Mouse (Mus musculus) thymus, adult 18-20 months (tissue): ENCODE results near the gene Mmp9.

ENCODE experiments used
- DNase-seq, 2 experiments: peaks; one replicate each; pipeline ENCODE4 v3.0.0; 2022; ENCODE audit warnings: mixed read lengths in 2 of 2

The Mmp9 gene

DNA sequence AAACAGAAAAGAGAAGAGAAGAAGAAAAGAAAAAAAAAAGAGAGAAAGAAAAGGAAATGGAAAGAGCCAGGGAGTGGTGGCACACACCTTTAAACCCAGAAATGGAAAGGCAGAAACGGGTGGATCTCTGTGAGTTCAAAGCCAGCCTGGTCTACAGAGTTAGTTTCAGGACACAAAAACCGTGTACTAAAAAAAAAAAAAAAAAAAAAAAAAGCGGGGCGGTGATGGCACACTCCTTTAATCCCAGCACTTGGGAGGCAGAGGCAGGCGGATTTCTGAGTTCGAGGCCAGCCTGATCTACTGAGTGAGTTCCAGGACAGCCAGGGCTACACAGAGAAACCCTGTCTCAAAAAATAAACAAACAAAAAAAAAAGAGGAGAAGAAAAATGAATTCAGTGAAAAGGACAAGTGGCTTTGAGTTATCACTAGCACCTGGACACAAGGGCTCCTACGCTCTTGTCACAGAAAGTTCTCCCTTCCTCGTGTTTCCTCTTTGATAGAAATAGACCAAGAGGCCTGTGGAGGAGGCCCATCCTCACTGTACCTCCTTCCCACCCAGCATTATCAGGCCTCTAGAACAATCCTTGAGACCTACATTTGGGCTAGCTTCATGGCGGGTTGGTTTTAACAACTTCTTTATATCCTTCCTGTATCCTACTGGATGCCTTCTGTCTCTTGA, 27.7 kb upstream of the Mmp9 start:
- DNase-seq: no peak

DNA sequence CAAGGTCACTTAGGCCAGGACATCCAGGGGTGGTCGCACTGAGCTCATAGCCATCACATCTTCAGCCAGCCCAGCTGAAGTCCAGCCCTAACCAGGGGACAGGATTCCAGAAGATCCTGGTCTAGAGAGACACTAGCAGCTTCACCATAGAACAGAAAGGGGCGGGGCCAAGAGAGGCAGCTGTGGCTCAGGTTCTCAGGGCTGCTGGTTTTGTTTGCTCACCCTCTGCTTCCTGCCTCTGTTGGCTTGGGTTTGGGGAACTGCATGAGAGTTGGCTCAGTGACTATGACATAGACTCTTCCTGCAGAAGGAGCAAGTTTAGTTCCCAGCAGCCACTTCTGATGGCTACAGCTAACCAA, 27.2 kb upstream of the Mmp9 start:
- DNase-seq: peak; percentile 77 to 89

DNA sequence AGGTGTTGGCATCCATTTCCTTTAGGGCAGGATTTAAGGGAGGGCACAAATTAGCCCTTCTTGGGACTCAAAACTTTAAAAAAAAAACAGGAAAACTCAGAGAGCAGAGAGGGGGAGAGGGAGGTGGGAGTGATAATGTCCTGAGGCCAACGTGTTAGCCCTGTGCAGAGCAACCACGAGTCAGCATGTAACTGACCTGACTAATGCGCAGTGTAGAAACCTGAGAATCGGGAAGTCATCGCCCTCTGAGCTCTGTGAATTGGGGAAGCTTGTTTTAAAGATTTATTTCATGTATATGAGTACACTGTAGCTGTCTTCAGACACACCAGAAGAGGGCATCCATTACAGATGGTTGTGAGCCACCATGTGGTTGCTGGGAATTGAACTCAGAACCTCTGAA, 23.8 kb upstream of the Mmp9 start:
- no peak for DNase-seq

DNA sequence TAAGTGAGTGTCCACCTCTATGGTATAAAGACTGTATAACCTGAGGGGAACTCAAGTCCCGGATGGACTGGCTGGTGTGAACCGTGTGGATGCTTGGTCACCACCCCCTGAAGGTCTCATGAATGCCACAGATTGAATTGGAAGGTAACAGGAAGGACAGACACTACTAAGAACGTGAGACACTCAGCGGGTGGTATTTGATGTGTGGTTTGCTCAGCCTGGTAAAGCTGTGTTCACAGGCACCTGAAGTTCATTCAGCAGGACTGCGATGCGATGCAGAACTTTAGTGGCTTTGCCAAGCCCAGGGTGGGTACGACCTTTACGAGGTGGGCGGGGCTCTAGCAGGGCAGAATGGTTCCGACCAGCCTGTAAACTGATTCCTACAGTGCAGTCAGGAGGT, 23.2 kb upstream of the Mmp9 start:
- no peak for DNase-seq

DNA sequence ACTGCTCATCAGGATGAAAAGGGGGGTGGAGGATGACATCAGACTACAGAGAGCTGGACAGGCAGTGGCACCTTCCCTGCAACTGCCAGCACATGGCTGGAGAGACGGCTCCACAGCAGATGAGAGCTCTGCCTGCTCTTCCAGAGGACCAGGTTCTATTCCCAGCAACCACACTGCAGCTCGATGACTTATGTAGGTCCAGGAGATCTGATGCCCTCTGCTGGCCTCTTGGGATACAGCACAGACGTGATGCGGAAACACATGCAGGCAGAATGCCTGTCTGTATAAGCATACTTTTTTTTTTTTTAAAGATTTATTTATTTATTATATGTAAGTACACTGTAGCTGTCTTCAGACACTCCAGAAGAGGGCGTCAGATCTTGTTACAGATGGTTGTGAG, 22.3 kb upstream of the Mmp9 start:
- DNase-seq: peak; percentile 26 to 45

DNA sequence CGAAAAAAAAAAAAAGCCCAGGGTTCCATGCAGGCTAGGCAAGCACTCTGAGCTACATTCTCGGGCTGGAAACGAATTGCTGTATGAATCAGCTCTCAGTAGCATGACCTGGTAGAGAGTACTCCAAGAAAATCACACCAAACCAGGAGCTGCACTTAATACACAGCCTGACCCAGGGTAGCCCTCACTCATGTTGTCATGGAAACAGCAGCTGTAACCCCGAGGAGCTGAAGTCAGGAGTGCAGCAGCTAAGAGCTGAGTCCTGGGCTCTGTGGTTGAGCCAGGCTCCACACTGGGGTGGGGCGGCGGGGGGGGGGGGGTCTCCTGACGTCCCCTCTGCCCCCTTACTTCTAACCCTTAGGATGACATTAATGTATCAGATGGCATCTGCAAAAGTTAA, 18.6 kb upstream of the Mmp9 start:
- no peak for DNase-seq

DNA sequence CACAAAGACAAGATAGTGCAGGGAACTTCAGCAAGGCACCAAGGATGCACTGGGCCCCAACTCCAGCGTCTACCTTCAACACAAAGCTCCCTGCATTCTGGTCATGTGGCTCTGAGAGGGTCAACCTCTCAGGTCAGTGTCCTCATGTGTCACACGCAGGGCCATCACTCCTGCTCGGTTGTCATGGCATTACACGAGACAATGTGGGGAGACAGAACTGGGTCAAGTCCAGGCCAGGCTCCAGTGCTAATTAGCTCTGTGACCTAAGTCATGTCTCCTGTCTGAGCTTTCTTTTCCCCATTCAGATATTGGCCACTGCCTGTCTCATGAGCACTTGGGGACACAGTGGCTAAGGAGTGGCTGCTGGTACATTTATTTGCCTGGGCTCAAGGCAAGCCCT, 17.3 kb upstream of the Mmp9 start:
- no peak for DNase-seq

DNA sequence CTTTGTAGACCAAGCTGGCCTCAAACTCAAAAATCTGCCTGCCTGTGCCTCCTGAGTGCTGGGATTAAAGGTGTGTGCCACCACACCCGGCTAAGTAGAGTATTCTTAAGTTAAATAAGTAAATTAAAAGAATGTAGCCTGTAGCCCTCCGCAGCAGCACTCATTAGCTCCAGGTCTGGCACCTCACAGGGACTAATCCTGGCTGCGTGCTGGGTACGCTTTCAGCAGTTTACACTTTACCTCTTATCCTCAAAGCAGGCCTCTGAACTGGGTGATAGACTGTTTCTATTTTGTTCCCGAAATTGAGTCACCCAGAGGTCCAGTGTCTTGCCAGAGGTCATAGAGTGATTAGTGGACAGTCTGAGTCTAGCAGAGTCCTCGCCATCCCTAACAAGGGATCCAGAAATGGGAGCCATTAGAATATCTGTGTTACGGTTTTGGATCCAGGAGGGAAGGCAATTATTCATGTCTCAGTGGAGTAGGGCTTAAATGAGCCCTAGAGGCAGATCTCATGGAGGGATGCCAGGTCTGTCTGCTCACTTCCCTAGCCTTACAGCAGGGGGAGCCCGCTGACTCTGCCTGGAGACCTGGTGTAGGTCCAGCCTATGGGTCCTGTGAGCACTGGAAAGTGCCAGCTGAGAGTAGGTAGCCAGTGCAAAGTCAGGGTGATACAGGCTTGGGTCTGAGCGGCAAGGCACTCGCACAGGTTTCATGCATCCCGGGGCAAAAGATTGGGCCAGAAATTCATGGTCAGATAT, 16.3 kb upstream of the Mmp9 start:
- DNase-seq: peak; percentile 68 to 72

DNA sequence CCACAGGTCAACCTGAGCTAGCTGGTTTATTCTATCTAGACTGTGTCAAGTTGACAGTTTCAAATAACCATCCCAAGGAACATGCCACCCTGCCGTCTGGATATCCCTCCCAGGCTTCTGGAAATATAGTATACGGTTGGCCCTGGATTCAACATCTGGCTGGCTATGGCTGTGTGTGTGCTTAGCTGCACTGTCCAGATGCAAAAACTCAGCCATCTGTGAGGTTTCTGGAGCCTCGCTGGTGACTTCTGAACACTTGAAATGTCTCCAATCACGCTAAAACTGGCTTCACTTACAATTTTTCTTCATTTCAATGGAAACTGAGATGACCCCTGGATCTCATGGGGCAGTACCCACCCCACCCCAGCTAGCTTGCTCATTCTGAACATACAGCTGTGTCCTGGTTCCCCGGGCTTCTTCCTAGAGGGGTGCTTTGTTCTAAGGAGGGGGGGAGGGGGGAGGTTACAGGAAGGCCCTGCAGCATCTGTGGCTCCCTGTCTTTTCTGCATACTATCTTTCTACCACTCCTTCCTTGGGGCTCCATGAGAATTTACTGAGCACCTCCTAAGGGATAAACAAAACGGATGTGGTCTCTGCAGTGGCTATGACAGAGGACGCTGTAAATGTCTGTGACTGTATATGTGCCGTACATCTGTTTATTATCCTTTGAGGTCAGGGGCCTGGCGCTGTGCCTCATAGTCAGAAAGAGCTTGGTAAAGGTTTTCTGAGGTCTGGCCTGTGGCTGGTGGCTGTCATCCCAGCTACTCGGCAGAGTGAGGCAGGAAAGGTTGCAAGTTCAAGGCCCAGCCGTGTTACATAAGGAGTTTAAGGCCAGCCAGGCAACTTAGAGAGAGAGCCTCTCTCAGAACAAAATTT, 9.6 kb upstream of the Mmp9 start:
- no peak for DNase-seq

DNA sequence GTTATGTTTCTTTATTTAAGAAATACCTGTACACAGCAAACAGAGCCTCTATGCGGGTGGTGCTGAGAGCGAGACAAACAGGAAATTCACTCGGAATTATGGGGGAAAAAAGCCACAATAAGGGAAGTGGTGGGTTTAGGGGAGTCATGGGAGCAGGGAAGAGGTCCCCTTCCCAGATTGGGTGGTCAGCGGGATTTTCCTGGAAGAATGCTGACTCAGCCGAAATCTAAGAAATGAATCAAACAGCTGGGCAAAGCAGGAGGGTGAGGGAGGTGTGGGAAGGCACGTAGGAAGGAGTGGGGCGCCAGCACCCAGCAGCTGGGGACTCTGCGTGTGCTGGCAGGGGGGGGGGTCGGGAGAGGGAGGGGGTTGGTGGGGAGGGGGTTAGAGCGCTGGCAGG, 7.0 kb upstream of the Mmp9 start:
- no peak for DNase-seq

DNA sequence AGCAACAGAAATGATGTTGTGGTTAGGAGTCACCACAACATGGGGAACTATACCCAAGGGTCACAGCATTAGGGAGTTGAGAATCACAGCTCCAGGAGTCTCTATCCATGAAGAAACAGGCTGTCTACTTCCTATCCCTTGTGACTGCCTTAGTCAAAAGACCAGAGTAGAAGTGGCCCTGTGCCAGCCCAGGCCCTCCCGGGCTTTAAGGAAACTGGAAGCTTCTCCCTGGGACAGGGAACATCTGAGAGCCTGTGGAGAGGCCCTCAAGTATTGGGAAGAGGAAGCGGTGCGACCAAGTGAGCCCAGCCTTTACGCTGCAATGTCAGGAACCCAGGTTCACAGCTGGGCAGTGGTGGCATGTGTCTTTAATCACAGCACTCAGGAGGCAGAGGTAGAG, 4.6 kb upstream of the Mmp9 start:
- no peak for DNase-seq

DNA sequence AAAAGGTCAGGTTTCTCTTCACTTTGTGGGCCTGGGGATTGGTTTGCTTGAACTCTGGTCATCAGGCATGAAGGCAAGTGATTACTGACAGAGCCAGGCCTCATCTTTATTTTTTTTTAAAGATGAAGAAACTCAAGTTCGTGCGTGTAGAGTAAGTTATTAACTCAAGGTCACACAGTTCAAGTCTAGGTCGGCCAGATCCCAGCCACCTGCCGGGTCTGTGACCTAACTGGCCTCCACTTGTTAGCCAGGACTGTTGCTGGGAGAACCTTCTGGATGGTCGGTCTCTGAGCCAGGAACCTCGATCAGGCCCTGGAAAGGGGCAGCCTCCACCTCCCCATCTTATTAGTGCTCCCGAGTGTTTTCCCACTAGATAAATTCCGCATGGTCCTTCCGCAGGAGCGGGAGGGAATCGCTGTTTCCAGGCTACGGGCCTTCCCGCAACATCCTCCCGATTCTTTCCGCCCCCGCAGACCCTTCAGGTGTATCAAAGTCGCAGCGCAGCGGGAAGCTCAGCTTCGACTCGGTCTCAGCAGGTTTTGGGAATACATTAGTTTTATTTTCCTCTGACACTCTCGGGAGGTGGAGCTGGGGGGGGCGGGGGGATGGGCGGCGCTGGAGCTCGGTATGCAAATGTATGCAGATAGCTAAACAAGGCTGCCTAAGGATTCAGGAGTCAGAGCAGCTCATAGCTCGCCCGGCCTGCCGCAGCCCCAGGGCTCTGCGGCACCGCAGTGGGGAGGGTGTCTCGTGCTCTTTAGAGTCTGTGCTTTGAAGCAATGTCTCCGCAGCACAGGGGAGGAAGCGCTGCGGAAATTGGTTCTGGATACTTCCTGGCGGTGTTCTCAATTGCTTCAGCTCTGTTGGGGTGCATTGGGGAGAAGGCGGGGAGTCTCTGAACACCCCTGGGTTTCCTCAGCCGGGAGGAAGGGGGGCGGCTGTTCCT, 2.2 kb upstream of the Mmp9 start:
- peak; percentile 63 to 75 for DNase-seq

DNA sequence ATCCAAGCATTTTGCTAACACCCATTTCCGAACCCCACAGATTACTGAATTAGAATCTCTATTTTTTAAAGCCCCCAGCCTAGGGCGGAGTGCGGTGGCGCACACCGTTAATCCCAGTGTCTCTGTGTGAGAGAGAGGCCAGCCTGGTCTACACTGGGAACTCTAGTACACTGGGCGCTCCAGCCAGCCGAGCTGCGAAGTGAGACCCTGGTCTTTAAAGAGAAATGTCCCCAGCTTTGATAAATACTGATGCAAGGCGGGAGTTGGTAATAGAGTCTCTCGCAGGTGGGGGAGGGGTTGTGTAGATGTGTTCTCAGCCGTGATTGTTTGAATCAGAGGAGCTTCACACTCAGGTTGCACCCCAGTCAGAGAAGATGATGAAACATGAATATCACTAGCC, 1.5 kb upstream of the Mmp9 start:
- no peak for DNase-seq

DNA sequence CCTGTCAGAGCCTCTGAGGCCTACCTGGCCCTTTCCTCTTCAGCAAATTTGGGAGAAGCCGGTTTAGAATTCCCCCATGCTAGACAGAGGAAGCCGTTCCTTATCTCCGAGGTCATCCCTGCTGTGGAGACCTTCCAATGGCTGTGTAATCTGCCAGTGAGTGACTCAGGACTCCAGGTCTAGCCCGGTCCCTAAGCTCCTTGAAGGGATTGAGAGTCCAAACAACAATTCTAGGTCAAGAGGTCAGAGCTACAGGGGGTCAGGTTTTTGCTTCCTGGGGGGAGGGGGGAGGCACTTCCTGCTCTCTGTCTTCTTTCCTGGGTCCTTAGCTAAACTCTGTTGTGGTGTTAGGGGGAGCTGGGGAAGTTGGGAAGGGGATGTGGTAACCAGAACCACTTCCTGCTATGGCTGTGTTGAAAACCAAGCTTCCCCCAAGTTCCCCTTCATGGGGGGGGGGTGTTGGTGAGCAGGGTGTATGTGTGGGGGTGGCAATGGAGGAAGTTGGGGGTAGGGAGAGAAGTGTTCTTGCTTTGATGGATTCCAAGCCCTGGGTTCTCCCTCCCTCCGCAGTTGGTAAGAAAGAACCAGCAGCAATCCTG, 2.2 kb downstream of the Mmp9 start:
- peak; percentile 58 to 77 for DNase-seq

DNA sequence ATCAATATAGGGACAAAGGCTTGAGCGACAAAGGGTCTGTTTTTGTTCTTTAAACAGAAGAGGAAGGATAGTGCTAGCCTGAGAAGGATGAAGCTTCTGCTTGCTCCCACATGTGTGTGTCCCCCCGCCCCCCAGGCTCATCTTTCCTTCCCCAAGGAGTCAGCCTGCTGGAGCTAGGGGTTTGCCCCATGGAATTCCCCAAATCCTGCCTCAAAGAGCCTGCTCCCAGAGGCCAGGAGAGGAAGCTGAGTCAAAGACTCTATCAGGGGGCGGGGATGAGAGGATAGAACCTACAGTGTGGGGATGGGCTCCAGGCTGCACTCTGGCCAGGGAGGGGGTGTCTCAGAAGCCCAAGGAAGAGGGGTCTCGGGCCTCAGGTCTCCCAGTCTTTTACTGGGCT, 6.9 kb downstream of the Mmp9 start:
- DNase-seq: no peak

DNA sequence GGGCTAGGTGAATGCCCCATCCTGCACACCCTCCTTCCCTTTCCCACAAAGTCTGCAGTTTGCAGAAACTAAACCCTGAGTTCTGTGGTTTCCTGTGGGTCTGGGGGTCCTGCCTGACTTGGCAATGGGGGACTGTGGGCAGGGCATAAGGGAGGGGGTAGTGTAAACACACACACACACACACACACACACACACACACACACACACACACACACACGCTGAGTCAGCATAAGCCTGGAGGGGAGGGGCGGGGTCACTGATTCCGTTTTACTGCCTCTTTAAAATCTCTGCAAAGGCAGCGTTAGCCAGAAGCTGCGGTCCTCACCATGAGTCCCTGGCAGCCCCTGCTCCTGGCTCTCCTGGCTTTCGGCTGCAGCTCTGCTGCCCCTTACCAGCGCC, 7.3 kb downstream of the Mmp9 start:
- no peak for DNase-seq

DNA sequence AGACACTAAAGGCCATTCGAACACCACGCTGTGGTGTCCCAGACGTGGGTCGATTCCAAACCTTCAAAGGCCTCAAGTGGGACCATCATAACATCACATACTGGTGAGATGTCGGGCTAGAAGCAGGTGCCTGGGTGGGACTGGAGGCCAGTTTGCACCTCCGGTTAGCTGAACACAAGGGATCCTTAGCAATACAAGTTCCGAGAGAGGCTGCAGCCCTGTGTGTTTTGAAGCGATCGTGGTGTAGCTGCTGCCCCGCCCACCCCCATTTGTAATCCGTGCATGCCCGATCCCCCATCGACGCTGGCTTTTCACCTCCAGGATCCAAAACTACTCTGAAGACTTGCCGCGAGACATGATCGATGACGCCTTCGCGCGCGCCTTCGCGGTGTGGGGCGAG, 8.4 kb downstream of the Mmp9 start:
- no peak for DNase-seq

DNA sequence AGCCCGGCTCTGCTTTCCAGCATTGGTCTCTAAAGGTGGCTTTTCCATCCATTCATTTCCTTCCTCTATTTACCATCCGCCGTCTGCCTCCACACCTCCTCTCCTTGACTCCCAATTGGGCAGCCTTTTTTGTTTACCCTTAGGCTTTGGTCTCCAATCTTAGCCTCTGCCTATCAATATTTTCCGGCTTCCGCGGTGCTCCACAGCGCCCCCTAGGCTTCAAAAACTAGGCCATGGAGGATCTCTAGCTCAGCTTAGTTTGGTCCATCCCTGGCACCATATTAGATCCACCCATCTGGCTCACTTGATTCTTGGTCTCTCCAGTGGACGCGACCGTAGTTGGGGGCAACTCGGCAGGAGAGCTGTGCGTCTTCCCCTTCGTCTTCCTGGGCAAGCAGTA, 9.9 kb downstream of the Mmp9 start:
- no peak for DNase-seq

DNA sequence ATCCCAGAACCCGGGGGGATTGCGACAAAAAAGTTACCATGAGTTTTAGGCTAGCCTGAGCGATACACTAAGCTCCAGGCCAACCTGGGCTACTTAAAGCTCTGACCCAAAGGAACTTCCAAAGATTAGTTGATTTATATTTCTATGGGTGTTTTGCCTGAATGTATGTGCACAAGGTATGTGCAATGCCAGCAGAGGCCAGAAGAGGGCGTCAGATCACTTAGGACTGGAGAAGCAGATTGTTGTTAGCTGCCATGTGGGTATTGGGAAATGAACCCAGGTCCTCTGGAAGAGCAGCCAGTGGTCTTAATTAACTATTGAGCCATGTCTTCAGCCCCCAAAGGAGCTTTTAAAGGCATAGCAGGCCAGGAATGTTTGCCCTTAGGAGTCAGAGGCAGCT, 11.2 kb downstream of the Mmp9 start:
- DNase-seq: no peak

DNA sequence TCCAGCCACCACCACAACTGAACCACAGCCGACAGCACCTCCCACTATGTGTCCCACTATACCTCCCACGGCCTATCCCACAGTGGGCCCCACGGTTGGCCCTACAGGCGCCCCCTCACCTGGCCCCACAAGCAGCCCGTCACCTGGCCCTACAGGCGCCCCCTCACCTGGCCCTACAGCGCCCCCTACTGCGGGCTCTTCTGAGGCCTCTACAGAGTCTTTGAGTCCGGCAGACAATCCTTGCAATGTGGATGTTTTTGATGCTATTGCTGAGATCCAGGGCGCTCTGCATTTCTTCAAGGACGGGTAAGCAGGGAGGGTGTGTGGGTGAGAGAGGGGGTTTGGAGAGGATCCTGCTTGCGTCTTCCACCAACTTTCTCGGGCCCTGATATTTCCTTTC, 11.9 kb downstream of the Mmp9 start:
- DNase-seq: no peak

DNA sequence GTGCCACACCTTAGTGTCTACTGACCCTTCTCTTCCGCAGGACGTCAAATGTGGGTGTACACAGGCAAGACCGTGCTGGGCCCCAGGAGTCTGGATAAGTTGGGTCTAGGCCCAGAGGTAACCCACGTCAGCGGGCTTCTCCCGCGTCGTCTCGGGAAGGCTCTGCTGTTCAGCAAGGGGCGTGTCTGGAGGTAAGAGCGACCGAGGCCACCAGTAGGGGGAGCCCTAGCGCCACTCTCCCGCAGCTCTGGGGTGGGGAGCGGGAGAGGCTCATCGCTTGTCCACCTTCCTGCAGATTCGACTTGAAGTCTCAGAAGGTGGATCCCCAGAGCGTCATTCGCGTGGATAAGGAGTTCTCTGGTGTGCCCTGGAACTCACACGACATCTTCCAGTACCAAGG, 12.6 kb downstream of the Mmp9 start:
- DNase-seq: peak; percentile 52 to 54

DNA sequence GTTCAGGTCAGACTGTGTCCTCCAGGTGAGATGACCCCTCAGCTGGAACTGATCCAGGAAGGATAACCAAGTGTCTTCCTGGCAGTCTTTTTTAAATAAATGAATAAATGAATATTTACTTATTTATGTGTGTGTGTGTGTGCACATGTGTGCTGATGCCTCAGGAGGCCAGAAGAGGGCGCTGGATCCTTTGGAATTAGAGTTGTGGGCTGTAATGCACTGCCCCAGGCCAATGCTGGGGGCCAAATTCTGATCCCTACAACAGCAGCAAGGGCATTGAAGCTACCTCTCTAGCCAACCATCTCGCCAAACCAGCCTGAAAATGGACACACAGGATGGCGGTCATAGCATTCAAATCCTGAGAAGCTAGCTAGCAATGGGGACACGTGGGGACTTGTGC, 15.1 kb downstream of the Mmp9 start:
- no peak for DNase-seq
